Mouse (Mus musculus) neural tube, embryonic 14.5 days (tissue): Measurements from ENCODE around the gene Ecm1. TPM values are rescaled to one million over a fixed set of nuclear protein-coding genes. Genes with fewer than 3 reads are reported as not detected.

Experiments used
- ATAC-seq: fragments of 200-750 bp; cut with Nextera tagmentation; 2 replicates; pipeline ENCODE4 v1.8.0; 2017; ENCODE audit warnings: low read depth, mild to moderate bottlenecking, moderate TSS enrichment, moderate library complexity
- H3K27ac ChIP-seq: fragments of 300-500 bp; sonication (generic); 2 replicates; pipeline ENCODE4 v1.5.1; 2014; ENCODE audit warnings: low read depth, mild to moderate bottlenecking, control low read depth, low read length, moderate library complexity, mixed read lengths
- H3K27me3 ChIP-seq: fragments of 300-500 bp; sonication (generic); 2 replicates; pipeline ENCODE4 v1.6.1; 2014; ENCODE audit warnings: low read length; ENCODE audit not compliant: control insufficient read depth, insufficient read depth
- H3K36me3 ChIP-seq: fragments of 300-500 bp; sonication (generic); 2 replicates; pipeline ENCODE4 v1.6.1; 2014; ENCODE audit warnings: low read length, mixed read lengths; ENCODE audit not compliant: control insufficient read depth, insufficient read depth
- H3K4me1 ChIP-seq: fragments of 300-500 bp; sonication (generic); 2 replicates; pipeline ENCODE4 v1.6.1; 2014; ENCODE audit warnings: low read length; ENCODE audit not compliant: control insufficient read depth, insufficient read depth
- H3K4me2 ChIP-seq: fragments of 300-500 bp; sonication (generic); 2 replicates; pipeline ENCODE4 v1.6.1; 2014; ENCODE audit warnings: mild to moderate bottlenecking, low read depth, low read length, control low read depth
- H3K4me3 ChIP-seq: fragments of 300-500 bp; sonication (generic); 2 replicates; pipeline ENCODE4 v1.5.1; 2014; ENCODE audit warnings: low read depth, low read length, control low read depth, mixed read lengths
- H3K9ac ChIP-seq: fragments of 300-500 bp; sonication (generic); replicated peaks from 2 replicates; pipeline ENCODE4 v1.6.1; 2014; ENCODE audit warnings: low read depth, mild to moderate bottlenecking, control low read depth, low read length, mixed read lengths
- H3K9me3 ChIP-seq: fragments of 300-500 bp; sonication (generic); 2 replicates; pipeline ENCODE4 v1.6.1; 2016; ENCODE audit warnings: low read length; ENCODE audit not compliant: control insufficient read depth
- WGBS: fragments of 180-500 bp; shearing (Covaris S2); extraction: QIAGEN DNeasy Blood & Tissue Kit; methylation state at CpG from one replicate; pipeline ENCODE4 v1.1.7; 2014; 5-methylcytosine and 5-hydroxymethylcytosine counted together
- polyA plus RNA-seq: library from polyadenylated mRNA; unstranded; fragments of >200 nt; fragmentation: Nextera tagmentation; extraction: Ambion mirVana; gene quantifications from 2 replicates; pipeline ENCODE4 v1.2.1, GENCODE M21; 2014

The Ecm1 gene
- 7.7 and 11.3 TPM in 2 replicates for polyA plus RNA-seq

- Histone ChIP-seq H3K27ac (no peak within 1 kb of the TSS), H3K4me1 (no peaks in the 10 kb centered on the region), H3K27me3 (no peaks in the 10 kb centered on the region), H3K4me3 (no peak within 1 kb of the TSS), H3K9me3 (no peaks in the 10 kb centered on the region), H3K4me2 (no peak within 1 kb of the TSS), H3K9ac (no peak within 1 kb of the TSS), H3K36me3 (peaks cover 27% of the 10 kb centered on the region)
- WGBS, result 76% methylated on average over 7 of the region's 7 CpGs
- ATAC-seq, result no peak
These were observed at the start of gene Ecm1 for GRCm38 (mm10) chr3:95739353-95740104. Ecm1 (minus strand) TSS chr3:95739569.

- Histone ChIP-seq H3K4me3 (no peak overlapping the region), H3K27me3 (no peaks in the 10 kb centered on the region), H3K4me1 (no peaks in the 10 kb centered on the region), H3K4me2 (no peak overlapping the region), H3K9ac (no peak overlapping the region), H3K27ac (no peak overlapping the region), H3K36me3 (peaks cover 48% of the 10 kb centered on the region; the same call in 1 of the 2 replicates), H3K9me3 (no peaks in the 10 kb centered on the region)
- WGBS, result 93% methylated on average over 4 of the region's 4 CpGs
- no peak for ATAC-seq
These were observed 46.1 kb upstream of the Ecm1 start for GRCm38 (mm10) chr3:95785501-95785900.

GRCm38 (mm10) chr3:95771985-95772384 is 32.6 kb upstream of the Ecm1 start:
- H3K27me3 ChIP-seq, result no peaks in the 10 kb centered on the region
- H3K9ac ChIP-seq, result no peak overlapping the region
- no peaks in the 10 kb centered on the region for H3K9me3 ChIP-seq
- no peak overlapping the region for H3K27ac ChIP-seq
- peaks cover 33% of the 10 kb centered on the region for H3K36me3 ChIP-seq
- no peak overlapping the region for H3K4me2 ChIP-seq
- no peaks in the 10 kb centered on the region for H3K4me1 ChIP-seq
- H3K4me3 ChIP-seq, result no peak overlapping the region
- no peak for ATAC-seq

- H3K4me3 ChIP-seq, result no peak overlapping the region
- H3K27ac ChIP-seq, result no peak overlapping the region
- peaks cover 18% of the 10 kb centered on the region; the same call in 1 of the 2 replicates for H3K36me3 ChIP-seq
- H3K27me3 ChIP-seq, result no peaks in the 10 kb centered on the region
- H3K9ac ChIP-seq, result no peak overlapping the region
- no peaks in the 10 kb centered on the region for H3K4me1 ChIP-seq
- 96% methylated on average over 10 of the region's 10 CpGs for WGBS
- no peak for ATAC-seq
- no peak overlapping the region for H3K4me2 ChIP-seq
- H3K9me3 ChIP-seq, result no peaks in the 10 kb centered on the region
These were observed 26.2 kb upstream of the Ecm1 start for GRCm38 (mm10) chr3:95765534-95765933.

GRCm38 (mm10) chr3:95763811-95764210 is 24.4 kb upstream of the Ecm1 start:
- no peaks in the 10 kb centered on the region for H3K9me3 ChIP-seq
- H3K4me1 ChIP-seq, result no peaks in the 10 kb centered on the region
- peaks cover 18% of the 10 kb centered on the region; the same call in 1 of the 2 replicates for H3K36me3 ChIP-seq
- no peak overlapping the region for H3K4me2 ChIP-seq
- H3K27ac ChIP-seq, result no peak overlapping the region
- ATAC-seq, result no peak
- 75% methylated on average over 10 of the region's 10 CpGs for WGBS
- H3K27me3 ChIP-seq, result no peaks in the 10 kb centered on the region
- H3K4me3 ChIP-seq, result no peak overlapping the region
- no peak overlapping the region for H3K9ac ChIP-seq

- Histone ChIP-seq H3K36me3 (peaks cover 18% of the 10 kb centered on the region; the same call in 1 of the 2 replicates), H3K4me2 (no peak overlapping the region), H3K4me3 (no peak overlapping the region), H3K9ac (no peak overlapping the region), H3K4me1 (no peaks in the 10 kb centered on the region), H3K9me3 (no peaks in the 10 kb centered on the region), H3K27ac (no peak overlapping the region), H3K27me3 (no peaks in the 10 kb centered on the region)
- WGBS, result 48% methylated on average over 6 of the region's 6 CpGs
- no peak for ATAC-seq
These were observed 23.6 kb upstream of the Ecm1 start for GRCm38 (mm10) chr3:95762961-95763360.

- no peaks in the 10 kb centered on the region for H3K9me3 ChIP-seq
- H3K9ac ChIP-seq, result no peak overlapping the region
- 74% methylated on average over 4 of the region's 4 CpGs for WGBS
- H3K4me3 ChIP-seq, result no peak overlapping the region
- no peak overlapping the region for H3K27ac ChIP-seq
- H3K4me1 ChIP-seq, result no peaks in the 10 kb centered on the region
- peaks cover 18% of the 10 kb centered on the region; the same call in 1 of the 2 replicates for H3K36me3 ChIP-seq
- H3K4me2 ChIP-seq, result no peak overlapping the region
- ATAC-seq, result no peak
- H3K27me3 ChIP-seq, result no peaks in the 10 kb centered on the region
These were observed 22.4 kb upstream of the Ecm1 start for GRCm38 (mm10) chr3:95761771-95762170.

GRCm38 (mm10) chr3:95760656-95761055 is 21.3 kb upstream of the Ecm1 start:
- H3K4me2 ChIP-seq, result no peak overlapping the region
- H3K4me1 ChIP-seq, result no peaks in the 10 kb centered on the region
- H3K27me3 ChIP-seq, result no peaks in the 10 kb centered on the region
- no peaks in the 10 kb centered on the region for H3K9me3 ChIP-seq
- H3K4me3 ChIP-seq, result no peak overlapping the region
- no peak for ATAC-seq
- no peak overlapping the region for H3K9ac ChIP-seq
- peaks cover 13% of the 10 kb centered on the region; the same call in 1 of the 2 replicates for H3K36me3 ChIP-seq
- no peak overlapping the region for H3K27ac ChIP-seq

GRCm38 (mm10) chr3:95760106-95760505 is 20.7 kb upstream of the Ecm1 start, which contains the start of gene Tars2:
Tars2 (minus strand) TSS chr3:95760206.
- H3K9me3 ChIP-seq, result no peaks in the 10 kb centered on the region
- 88% methylated on average over 6 of the region's 6 CpGs for WGBS
- peaks cover 7% of the 10 kb centered on the region; the same call in 1 of the 2 replicates for H3K36me3 ChIP-seq
- ATAC-seq, result no peak
- no peak within 1 kb of the TSS for H3K9ac ChIP-seq
- H3K4me2 ChIP-seq, result no peak within 1 kb of the TSS
- no peak within 1 kb of the TSS for H3K27ac ChIP-seq
- no peaks in the 10 kb centered on the region for H3K4me1 ChIP-seq
- no peak within 1 kb of the TSS for H3K4me3 ChIP-seq
- H3K27me3 ChIP-seq, result no peaks in the 10 kb centered on the region
